Mouse (Mus musculus): ENCODE results near the gene Nin. TPM values are rescaled to one million over a fixed set of nuclear protein-coding genes. Genes with fewer than 3 reads are reported as not detected.

Gene Nin
- total RNA-seq, 4 experiments from 2014 or later = 27.4 to 55.2 (median 38.7) TPM

DNA sequence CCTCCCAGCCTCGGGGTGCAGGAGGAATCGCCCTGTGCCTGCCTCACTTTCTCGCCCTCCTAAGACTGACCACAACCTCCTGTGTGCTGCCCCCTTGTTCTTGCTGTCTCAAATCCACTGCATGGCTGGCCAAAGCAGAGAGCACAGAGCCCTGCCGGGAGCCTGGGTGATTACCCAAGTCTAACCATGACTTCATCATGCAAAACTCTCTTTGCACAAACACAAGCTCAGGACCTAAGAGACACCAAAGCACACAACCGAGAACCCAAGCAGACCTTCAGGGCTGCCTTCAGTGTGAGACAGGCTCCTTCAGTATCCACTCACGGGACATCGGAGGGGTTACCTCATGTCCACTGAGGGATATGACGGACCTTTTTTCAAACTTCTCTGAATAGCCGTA is 31.0 kb downstream of the Nin start:
- no peak for DNase-seq

DNA sequence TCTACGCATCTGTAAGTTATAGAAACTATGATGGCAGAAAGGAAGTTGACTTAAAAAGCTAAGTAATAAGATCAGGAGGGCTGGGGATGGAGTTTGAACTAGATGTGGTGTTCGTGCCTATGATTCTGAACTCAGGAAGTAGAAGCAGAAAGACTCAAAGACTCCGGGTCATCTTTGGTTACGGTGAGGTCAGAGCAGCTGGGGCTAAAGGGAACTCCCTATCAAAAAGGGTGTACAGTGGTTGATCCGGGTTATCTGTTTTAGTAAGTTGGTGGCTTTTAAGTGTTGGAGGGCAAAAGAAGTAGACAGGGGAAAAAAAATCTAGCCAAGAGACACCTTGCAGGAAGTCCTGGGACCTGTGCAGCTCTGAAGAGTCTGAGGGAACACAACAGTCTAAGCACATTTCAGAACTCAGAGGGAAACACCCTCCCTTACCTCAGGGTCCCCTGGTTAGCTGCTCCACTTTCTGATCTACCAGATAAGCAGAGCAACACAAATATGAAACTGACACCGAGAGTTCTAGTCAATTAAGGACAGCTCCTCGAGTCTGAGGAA is 35.0 kb downstream of the Nin start:
- no peak for DNase-seq

DNA sequence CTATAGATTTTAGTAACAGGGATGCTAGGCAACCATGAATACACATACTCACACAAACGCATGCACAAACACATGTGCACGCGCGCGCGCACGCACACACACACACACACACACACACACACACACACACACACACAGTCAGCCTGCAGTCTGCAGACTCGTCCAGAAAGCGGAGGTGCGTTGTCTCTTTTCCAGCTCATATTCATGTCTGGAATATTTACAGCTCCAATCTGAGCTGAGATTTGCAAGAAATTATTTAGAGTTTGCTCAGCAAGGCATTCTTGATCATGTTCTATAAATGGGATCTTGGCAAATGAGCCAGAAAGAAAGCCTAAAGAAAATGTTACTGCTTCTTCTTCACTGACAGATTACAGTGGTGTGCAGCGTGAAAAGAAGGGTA is 37.0 kb downstream of the Nin start:
- no peak for DNase-seq

DNA sequence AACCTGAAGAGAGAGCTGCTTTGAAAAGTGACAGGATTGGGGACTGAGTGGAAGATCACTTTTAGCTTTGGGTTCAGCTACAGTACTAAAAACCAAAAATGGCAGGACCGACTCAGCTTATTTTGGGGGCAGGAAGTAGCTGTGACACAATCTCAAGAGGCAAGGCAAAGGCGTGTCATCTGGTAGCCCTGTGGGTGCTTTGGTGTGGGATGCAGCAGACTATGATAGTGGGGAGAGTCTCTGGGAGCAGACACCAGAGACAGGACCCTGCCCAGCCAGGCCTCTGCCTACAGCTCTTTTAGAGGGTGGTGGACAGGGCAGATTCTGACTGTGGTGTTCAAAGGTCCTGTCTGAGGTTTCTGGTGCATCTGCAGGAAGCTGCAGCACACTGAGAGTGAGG is 38.5 kb downstream of the Nin start:
- no peak for DNase-seq

DNA sequence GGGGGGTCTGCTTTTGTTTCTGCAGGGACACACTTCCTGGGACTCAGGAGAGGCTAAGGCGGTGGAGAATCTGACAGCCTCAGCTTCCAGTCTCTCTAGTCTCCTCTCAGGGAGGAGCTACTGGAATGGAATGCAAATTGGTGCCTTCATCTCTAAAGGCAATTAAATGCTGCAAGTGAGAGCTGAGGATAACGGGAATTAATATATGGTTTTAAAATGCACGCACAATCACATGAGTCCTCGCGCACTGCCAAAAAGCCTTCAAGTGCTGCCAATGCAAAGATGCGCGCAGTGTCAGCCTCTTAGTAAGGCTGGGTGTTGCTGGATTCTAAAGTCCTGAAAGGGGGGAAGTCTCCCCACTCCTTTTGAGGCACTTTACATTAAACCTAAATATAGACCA is 42.6 kb downstream of the Nin start:
- DNase-seq = no peak

DNA sequence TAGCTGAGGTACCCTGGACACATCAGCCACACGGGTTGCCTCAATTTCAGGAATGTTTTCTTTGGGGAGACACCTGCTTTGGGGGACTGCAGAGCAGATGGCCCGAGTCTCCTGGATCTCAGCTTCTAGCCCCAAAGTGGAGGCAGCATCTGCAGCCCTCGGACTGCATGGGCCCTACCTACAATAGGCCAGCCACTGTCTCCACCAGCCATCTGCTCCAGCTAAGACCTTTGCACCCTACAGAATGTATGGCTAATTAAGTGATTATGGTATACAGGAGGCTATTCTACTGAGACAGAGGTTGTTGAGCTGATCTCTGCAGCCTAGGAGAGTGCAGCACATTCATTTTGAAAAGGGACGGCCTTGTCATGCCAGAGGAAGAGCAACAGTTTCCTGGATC is 43.2 kb downstream of the Nin start:
- DNase-seq = no peak

DNA sequence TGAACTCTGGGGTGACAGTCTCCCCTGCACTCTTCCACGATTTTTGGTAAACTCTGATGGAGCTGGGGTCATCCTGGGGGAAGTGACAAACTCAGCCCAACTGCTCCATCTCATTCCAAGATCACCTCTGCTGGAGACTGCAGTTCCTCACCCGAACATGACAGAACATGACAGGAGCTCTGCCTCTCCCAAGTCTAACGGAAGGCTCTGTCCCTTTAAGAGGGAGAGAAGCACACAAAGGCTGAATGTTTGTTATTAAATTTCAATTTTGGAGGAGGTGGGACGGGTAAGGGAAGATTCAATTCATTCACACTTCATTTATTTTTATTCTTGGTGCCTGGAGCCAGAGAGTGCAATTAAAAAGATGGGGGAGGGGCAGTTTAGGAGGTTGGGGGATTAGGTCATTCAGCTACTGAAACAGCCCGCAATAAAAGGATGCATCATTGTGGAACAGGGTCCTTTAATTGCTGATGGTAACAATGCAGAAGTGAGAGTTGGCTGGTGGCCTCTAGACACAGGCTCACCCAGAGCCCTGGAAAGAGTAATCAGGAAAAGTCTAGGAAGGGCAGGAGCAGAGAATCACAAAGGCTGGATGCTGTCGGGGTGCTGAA is 44.8 kb downstream of the Nin start:
- no peak for DNase-seq

DNA sequence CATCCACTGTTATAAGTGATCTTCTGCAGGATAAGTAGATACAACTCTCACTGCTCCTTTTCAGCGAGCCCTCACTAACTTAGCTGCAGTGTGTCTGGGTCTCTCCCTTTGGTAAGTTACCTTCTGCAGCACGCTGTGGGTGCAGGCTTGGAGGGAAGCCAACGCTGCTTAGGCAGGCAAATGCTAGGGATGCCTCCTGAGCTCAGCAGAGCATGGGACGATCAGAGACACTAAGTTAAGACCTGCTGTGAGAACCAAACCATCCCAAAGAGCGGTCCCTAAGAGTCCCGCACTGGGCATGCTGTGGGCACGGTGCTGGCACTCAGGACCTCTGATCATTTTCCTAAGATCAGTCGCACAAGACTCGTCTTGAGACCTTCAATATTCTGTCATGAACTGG is 45.7 kb downstream of the Nin start:
- DNase-seq = no peak

DNA sequence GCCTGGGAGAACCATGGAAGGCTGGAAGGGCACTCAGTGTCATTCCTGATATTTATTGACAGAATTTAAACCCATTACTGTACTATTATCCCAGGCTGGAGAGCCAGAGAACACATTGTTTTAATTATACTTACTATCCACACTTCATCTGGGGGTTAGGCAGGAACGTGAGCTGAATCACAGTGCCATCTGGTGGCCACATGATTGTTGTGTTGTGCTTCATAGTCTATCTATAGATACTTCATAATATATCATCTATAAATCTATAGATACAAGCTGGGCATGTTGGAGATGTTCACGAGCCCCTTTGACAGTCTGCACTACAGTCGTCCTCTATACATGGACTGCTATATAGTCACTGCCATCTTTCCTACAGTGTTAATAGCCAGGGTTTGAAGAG is 51.4 kb downstream of the Nin start:
- no peak for DNase-seq

DNA sequence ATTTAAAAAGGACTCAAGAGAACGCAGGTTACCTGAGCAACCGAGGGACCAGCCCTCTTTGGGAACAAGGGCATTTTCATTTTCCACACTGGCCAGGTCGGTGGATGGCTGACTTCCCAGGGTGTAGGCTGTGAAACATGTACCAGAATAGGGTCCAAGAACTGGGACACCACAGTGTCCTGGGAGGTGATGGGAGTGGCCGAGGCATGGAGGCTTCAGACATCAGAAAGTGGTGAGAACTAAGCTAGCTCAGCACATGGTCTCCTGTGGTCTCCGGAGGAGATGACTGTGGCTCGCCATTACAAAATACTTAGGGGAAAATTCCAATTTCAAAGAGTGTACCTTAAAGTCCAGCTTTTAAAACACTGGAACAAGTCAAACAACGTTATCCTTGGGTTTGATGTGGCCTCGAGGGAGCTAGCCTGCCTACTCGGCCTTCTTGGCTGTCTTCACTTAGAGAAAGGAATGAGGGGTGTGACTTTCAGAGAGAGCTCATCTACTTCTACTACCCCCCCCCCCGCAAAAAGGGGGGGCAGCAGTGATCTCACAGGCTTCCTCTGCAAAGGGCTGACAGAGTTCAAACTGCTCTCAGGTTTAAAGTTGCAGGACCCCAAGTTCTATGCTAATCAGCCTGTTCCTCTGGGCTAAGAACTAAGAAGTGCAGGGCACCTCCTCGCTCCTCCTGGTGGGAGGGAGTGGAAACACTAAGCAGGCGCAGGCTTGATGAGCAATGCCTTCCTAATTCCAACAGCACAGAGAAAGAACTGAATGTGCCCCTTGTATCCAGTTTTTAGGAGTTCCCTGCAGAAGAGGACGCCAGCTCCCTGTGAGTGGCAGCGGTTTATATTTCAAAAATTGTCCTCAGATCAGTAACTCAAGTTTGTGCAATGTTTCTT is 54.3 kb downstream of the Nin start:
- DNase-seq = no peak

DNA sequence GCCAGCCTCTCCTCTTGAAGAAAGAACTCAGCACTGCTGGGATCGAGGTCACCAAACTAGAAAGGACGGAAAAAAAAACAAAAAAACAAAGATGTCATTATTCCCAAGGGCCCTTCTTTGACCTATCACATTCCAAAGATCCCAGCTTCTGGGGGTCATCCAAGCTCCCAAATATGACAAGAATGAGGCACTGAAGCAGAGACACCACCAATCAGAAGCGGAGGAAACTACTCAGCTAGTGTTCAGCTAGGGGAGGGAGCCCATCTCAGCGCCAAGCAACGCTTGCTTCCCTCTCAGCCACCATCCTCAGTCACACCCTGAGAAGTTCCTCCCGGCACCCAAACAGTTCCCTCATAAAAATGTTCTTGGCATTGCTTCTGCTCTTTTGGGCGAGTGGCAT is 62.8 kb downstream of the Nin start:
- DNase-seq = no peak

DNA sequence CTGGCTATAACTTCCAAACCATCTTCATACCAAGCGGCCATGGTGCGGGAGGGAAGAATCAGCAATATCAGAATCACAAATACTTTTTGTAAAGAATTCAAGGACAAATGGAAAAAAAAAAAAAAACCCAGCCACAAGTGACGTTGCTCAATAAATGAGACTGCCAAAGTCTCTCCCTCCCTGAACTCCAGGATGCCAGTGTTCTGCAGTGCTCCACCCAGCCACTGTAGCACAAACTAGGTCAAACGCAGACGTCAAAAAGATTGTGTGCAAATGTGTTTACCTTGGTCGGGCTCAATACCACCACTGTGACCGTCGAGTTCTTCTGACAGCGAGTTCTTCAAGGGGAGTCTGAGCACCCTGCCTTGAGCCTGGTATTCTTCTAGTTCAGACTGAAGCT is 64.8 kb downstream of the Nin start:
- no peak for DNase-seq

DNA sequence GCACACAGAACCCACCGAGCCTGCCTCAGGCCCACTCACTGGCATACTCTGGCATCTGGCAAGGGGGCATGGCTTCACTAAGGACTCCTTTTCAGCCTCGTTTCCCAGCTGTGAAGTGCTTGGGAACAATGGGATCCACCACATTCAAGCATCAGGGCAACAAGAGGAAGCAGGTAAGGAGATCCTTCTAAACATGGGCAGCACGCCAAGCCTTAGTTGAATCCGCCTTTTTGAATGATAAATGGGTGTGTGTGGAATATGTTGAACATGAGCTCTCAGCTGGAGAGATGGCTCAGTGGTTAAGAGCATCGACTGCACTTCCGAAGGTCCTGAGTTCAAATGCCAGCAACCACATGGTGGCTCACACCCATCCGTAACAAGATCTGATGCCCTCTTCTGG is 66.2 kb downstream of the Nin start:
- DNase-seq = no peak

DNA sequence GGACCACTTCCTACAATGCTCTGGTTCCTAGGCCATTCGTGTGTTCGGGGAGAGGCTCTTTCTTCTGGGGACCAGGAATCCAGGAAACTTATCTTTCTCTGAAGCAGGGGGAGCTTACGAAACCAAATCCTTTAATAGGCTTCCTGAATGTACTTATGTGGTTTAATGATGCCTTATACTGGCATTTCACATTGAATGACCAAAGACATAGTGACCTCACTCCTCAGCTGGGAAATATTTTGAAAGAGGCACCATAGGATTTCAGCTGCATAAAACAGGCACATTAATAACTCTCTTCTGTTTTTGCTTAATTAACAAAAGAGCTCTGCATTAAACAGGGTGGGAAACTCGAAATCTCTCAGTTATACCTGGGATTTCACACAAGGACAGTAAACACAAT is 69.2 kb downstream of the Nin start:
- DNase-seq = no peak

DNA sequence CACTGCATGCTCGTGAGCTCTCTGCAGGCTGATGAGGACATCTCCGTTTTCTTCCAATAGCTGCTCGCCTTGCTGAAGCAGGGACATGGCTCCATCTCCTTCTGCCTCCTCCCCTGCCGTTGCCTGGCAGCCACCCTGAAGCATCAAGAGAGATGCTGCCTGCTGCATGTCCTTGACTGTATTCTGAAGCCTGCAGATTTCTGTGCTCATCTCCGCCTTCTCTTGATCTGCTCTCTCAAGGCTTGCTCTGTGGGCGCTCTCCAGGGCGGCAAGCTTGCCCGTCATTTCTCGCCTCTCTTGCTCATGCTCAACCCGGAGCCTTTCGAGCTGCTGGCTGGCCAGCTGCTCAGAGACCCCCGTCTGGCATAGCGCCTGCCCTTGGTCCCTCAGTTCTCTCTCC is 70.1 kb downstream of the Nin start:
- no peak for DNase-seq

DNA sequence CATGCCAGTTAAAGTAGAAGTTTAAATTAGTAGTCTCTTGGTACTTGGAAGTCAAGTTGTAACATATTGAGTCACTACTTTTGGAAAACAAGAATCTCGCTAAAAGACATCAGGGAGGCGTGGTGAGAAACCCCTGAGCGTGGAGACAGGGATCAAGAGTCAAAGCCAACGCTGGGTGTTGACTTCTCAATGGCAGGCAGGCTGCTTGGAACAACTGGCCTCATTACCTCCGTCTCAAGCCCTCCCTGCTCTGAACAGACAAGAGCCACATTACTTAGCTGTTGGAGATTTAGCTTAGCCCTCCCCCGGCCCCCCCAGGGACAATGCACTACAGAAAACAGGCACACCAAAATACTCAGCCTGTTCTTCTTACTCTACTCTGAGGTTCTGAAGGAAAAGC is 72.5 kb downstream of the Nin start:
- DNase-seq = no peak

DNA sequence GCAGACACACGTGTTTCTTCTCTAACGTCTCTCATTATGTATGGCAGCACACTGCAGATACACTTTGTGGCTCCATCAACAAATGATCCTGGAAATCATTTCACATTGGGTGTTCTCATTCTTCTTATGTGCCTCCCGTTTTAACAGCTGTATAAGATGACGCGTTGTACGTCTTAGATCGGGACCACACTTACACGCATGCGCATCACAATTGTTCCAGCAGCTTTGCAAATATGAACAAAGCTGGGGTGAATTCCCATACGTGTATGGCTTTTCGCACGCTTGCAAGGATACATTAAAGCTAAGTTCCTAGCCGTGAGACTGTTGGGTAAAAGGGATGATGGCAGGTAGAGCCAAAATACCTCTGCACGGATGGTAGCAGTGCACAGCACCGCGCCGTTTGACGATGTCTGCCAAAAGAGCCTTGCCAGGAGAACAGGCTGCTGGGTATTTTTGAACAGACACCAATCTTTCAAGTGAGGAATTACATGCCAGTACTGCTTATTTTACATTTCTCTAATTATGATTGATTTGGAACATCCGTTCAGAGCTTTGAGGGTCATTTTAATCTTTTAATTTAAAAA is 76.7 kb downstream of the Nin start:
- no peak for DNase-seq

DNA sequence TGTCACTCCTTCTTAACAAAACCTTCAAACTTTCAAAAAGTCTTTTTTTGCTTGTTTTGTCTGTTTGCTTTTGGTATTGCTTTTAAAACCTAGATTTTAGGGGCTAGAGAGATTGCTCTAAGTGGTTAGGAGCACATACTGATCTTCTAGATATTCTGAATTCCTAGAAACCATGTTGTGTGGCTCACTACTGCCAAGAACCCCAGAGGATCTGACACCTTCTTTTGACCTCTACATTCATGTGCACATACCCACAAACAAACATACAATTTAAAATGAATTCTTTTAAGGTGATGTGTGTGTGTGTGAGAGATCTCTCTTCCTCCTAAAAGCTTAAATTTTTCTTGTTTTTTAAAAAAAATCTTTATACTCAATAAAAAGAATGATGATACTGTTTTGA is 87.3 kb downstream of the Nin start:
- no peak for DNase-seq

DNA sequence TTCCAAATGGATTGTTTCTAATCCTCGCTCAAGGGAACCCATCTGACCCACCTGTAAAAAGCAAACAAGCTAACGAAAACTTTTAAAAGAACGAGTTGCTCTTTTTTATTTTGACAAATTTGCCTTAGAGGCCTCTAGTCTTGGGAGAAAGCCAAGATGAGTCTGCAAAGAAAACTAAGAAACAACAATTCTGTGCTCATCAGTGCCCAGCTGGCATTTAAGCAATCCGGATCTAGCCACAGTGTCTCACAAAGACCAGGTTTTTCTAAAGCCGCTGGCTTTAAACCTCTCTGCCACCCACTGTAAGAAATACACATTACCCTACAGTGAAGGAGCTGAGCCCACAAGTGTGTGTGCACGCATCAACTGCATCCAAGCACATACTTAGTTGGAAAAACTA is 88.1 kb downstream of the Nin start:
- DNase-seq = no peak

DNA sequence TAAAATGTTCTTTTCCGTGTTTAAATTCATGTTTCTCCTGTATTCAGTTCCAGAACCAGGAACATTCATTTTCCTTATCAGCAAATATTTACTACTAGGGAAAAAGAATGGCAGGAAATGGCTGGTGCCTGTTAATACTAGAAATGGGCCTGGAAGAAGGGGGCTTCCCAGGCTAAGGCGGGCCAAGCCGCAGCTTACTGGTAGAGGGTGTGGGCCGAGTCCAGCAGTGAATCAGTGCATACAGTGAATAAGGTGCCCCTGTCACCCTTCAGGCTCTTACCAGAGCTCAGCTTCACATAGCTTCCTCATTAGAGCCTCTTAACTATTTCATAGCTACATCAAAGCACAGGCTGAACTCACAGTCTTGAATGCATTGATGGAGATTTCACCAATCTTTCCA is 89.9 kb downstream of the Nin start:
- DNase-seq = no peak

DNA sequence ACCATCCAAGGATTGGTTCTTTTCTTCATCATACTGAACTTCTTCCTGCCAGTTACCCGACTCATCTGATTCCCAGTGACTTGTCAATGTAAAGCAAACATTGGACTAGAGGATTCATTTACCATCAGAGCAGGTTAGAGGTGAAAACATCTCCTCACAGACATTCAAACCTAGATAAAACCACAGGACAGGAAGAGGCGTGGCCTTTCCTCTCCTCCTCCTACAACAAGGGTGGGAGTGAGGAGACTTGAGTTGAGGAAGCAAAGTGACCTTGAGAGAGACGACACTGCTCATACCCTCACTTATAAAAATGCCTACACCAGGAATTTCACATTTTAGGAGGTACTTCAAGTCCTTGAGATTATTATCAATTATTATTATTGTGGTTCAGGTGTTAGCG is 95.4 kb downstream of the Nin start:
- no peak for DNase-seq

DNA sequence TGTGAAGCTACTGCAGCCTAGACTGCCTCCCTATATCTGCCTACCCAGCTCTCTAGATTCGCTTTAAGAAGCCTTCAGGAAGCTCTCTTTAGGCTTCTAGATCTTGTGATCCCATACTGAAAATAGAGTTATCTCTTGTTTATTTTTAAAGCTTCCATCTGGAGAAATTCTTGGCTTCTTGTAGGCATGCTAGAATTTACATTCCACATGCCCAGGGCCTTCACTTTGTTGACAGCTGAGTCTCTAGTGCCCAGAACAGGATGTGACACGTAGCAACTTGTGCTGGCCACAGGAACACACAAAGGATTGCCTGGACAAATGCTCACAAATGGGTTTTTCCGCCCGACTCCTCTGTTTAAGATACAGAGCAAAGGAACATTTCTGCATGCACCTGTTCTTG is 97.6 kb downstream of the Nin start:
- DNase-seq = no peak

DNA sequence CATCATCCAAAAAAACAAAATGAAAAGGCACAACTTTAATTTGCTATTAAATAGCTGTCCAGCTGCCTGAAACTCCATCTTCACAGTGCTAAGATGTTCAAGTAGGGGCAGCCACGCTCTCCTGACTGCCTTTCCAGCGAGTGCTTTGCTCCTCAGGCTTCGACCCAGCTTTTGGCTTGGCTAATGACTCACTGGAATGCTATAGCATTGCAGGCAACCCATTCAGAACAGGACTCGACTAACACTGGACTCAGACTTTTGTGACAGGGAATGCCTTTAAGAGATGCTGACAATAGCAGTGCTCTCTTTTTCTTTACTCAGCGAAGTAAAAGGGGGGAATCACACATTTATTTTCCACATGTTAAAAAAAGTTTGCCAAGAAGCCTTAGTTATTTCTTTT is 101.8 kb downstream of the Nin start:
- no peak for DNase-seq

DNA sequence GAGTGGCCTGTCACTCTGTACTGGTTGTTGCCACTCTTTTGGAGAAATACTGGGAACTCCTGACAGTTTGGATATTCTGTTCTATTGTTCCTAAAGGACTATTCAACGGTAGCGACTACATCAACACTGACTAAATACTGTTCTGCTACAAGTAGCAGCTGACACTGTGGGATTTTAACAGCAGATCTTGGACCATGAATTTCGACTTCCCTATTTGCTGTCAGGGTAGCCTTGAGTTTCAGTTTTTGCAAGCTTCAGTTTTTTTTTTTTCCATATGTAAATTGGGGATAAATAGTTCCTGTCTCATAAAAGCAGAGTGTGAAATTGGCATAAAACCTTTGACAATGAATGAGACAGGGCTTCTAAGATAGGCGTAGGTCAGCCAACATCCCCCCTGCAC is 103.2 kb downstream of the Nin start:
- no peak for DNase-seq

All from adrenal gland, adult 8-10 months (tissue).